Mouse (Mus musculus) intestine, embryonic 14.5 days (tissue): ENCODE measurements around the gene Btbd16. TPM values are rescaled to one million over a fixed set of nuclear protein-coding genes. Genes with fewer than 3 reads are reported as not detected.

Experiments used
- ATAC-seq: fragments of 200-750 bp; cut with Nextera tagmentation; replicated peaks from 2 replicates; pipeline ENCODE4 v1.8.0; 2017; ENCODE audit warnings: low read depth, moderate number of reproducible peaks, moderate TSS enrichment, moderate library complexity; ENCODE audit not compliant: low FRiP score, low TSS enrichment
- DNase-seq: peaks from one replicate; pipeline ENCODE4 v3.0.0-alpha.2; 2018; ENCODE audit warnings: low spot score
- H3K27ac ChIP-seq: fragments of 300-500 bp; sonication (generic); 2 replicates; pipeline ENCODE4 v1.5.1; 2014; ENCODE audit warnings: low read depth, mild to moderate bottlenecking, control low read depth
- H3K27me3 ChIP-seq: fragments of 300-500 bp; sonication (generic); replicated peaks from 2 replicates; pipeline ENCODE4 v1.6.1; 2014; ENCODE audit warnings: low read length, control low read depth; ENCODE audit not compliant: control insufficient read depth, insufficient read depth
- H3K36me3 ChIP-seq: fragments of 300-500 bp; sonication (generic); 2 replicates; pipeline ENCODE4 v1.6.1; 2014; ENCODE audit warnings: low read length, control low read depth; ENCODE audit not compliant: control insufficient read depth, insufficient read depth
- H3K4me1 ChIP-seq: fragments of 300-500 bp; sonication (generic); replicated peaks from 2 replicates; pipeline ENCODE4 v1.6.1; 2014; ENCODE audit warnings: low read length, control low read depth, mixed read lengths; ENCODE audit not compliant: control insufficient read depth, insufficient read depth
- H3K4me2 ChIP-seq: fragments of 300-500 bp; sonication (generic); 2 replicates; pipeline ENCODE4 v1.6.1; 2014; ENCODE audit warnings: low read length
- H3K4me3 ChIP-seq: fragments of 300-500 bp; sonication (generic); 2 replicates; pipeline ENCODE4 v1.5.1; 2014; ENCODE audit warnings: low read depth, low read length, control low read depth, mixed read lengths
- H3K9ac ChIP-seq: fragments of 300-500 bp; sonication (generic); 2 replicates; pipeline ENCODE4 v1.6.1; 2014; ENCODE audit warnings: mild to moderate bottlenecking, low read length
- H3K9me3 ChIP-seq: fragments of 300-500 bp; sonication (generic); 2 replicates; pipeline ENCODE4 v1.6.1; 2016; ENCODE audit warnings: low read length, control low read depth; ENCODE audit not compliant: control insufficient read depth
- WGBS: fragments of 180-500 bp; shearing (Covaris S2); extraction: QIAGEN DNeasy Blood & Tissue Kit; methylation state at CpG from one replicate; pipeline ENCODE4 v1.1.7; 2014; 5-methylcytosine and 5-hydroxymethylcytosine counted together
- polyA plus RNA-seq: library from polyadenylated mRNA; unstranded; fragments of >200 nt; fragmentation: Nextera tagmentation; extraction: Ambion mirVana; gene quantifications from 2 replicates; pipeline ENCODE4 v1.2.1, GENCODE M21; 2014

Gene Btbd16
- polyA plus RNA-seq, 1 experiment from 2014 or later, result 0.07 TPM

DNA sequence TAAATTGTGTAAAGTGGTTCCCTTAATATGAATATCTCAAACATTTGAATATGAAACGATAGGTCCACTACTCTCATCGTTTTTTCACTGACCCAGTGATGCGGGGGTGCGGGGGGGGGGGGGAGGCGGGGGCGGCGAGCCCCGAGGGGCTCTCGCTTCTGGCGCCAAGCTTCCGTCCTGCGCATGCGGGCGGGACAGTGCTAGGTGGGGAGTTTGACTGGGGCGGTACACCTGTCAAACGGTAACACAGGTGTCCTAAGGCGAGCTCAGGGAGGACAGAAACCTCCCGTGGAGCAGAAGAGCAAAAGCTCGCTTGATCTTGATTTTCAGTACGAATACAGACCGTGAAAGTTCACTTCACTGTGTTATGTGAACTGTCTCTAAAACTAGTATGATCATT is 60.4 kb downstream of the Btbd16 start:
- Histone ChIP-seq H3K27me3 (no peaks in the 10 kb centered on the region), H3K4me1 (peaks cover 19% of the 10 kb centered on the region), H3K9ac (no peak overlapping the region), H3K27ac (no peak overlapping the region), H3K36me3 (no peaks in the 10 kb centered on the region), H3K4me2 (no peak overlapping the region), H3K4me3 (no peak overlapping the region), H3K9me3 (no peaks in the 10 kb centered on the region)
- 26% methylated on average over 21 of the region's 21 CpGs for WGBS
- ATAC-seq (peak; percentile 99), DNase-seq (peak; percentile 99)

DNA sequence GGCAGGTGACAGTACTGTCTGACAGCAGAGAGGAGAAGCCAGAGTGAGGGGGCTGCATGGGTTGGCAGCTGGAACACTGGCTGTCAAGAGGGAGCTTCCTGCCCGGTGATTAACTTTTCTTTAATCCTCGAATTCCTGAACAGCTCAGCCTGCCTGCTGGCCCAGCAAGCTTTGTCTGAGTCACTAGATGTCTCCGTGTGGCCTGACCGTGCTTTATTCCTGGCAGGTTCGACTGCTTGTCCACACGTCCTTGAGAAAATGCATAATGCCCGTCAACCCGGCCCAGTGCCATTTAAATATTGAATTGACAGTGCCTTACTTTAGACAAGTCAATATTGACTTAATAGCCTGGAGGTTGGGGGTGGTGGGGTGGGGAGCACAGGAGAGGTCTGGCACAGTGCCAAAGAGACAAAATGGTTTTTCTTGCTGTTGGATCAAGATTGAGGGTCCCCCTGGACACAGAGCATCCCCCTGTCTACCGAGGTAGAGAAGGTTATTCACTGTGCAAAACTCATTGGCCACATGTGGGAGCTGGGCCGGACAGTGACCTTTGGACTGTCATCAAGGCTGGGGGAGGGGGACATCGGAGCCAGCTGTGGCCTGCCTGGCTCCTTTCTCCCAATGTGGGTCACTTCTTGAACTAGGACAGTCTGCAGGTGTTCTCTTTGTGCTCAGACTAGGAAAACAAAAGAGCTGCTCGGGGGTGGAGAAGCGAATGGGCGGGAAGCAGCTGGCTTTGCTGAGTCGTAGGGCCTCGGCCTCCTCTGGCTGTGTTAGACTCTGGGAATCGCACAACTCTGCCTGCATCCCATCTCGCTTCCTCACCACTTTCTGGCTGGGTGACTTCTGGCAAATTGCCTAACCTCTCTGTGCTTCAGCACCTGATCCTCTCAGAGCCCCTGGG is 61.3 kb downstream of the Btbd16 start:
- Histone ChIP-seq H3K4me2 (no peak overlapping the region), H3K9ac (no peak overlapping the region)
- WGBS, result 21% methylated on average over 18 of the region's 18 CpGs

DNA sequence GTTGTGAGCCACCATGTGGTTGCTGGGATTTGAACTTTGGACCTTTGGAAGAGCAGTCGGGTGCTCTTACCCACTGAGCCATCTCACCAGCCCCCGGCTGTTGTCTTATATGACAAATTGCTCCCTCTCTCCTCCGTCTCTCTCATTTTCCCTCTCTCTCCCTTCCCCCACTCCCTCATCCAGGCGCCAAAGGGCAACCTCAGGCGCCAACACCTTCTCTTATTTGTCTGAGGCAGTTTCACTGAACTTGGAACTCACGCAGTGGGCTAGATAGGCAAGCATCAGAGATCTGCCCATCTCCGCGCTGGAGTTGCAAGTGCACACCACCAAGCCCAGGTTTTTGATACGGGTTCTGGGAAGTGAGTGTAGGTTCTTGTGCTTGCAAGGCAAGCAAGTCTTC is 62.2 kb downstream of the Btbd16 start:
- no peak for ATAC-seq
- Histone ChIP-seq H3K27me3 (no peaks in the 10 kb centered on the region), H3K9ac (no peak overlapping the region), H3K27ac (no peak overlapping the region), H3K4me2 (no peak overlapping the region), H3K9me3 (no peaks in the 10 kb centered on the region), H3K4me3 (no peak overlapping the region), H3K36me3 (no peaks in the 10 kb centered on the region), H3K4me1 (peaks cover 19% of the 10 kb centered on the region)
- DNase-seq, result no peak
- 82% methylated on average over 9 of the region's 9 CpGs for WGBS

More for the DNA sequence above, 61.3 kb downstream of the Btbd16 start:
- Histone ChIP-seq H3K9me3 (no peaks in the 10 kb centered on the region), H3K27ac (peak overlapping the region; percentile 57; the same call in 1 of the 2 replicates), H3K4me1 (peaks cover 19% of the 10 kb centered on the region), H3K4me3 (no peak overlapping the region), H3K27me3 (no peaks in the 10 kb centered on the region), H3K36me3 (no peaks in the 10 kb centered on the region)
- peak; percentile 76 for DNase-seq
- 0 out of 2 replicates have a peak, but pooled peaks have one; percentile 20 for ATAC-seq

DNA sequence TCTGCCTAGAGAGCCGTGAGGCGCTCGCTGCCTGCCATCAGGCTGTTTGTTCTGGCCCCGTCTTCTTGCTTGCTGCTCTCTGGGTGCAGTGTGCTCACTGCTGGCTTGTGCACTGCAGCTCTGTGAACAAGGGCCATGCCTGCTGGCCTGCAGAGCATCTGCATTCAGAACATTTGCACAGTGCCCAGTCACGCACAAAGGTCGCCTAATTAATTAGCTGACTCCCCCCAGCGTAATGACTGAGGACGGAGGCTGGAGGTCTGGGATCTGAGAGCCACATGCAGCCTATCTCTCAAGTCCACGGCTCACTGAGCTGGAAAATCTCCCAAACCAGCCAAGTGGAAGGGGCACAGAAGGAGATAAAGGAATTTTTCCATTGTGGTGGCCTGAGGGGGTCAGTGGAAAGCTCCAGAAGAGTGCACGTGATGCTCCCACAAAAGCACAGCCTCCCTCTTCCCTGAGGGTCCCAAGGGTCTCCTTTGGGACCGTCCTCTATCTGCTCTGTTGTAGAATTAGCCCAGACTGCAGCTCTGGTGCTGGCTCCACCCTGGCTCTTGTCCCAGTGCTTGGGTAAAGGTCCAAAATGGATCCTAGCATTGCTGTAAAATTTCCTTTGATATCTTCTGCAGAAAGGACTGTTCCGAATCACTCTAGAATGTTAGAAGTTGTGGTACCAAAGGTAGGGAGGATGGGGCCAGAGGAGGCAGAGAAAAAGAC is 64.2 kb downstream of the Btbd16 start:
- H3K27ac ChIP-seq, result no peak overlapping the region
- no peaks in the 10 kb centered on the region for H3K9me3 ChIP-seq
- DNase-seq (no peak), ATAC-seq (no peak)
- H3K4me3 ChIP-seq, result no peak overlapping the region
- H3K36me3 ChIP-seq, result no peaks in the 10 kb centered on the region
- no peak overlapping the region for H3K4me2 ChIP-seq
- H3K9ac ChIP-seq, result no peak overlapping the region
- no peaks in the 10 kb centered on the region for H3K27me3 ChIP-seq
- 47% methylated on average over 12 of the region's 12 CpGs for WGBS
- peaks cover 19% of the 10 kb centered on the region for H3K4me1 ChIP-seq

DNA sequence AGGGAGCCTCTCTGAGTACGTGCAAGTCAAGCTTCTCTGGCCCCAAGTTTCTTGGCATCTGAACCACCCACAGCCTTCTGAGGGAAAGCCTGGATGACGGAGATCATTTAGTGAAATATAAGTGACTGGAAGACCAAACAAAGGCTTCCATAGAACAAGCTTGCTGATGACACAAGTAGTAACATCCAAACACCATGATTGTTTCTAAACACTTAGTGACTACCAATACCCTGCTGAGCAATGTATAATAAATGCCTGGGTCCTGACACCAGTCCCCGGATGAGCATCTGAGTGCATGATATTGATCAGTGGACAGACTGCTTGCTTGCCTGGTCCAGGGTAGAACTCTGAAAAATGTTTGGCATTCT is 64.8 kb downstream of the Btbd16 start:
- no peak for DNase-seq
- no peak overlapping the region for H3K4me2 ChIP-seq
- peaks cover 19% of the 10 kb centered on the region for H3K4me1 ChIP-seq
- no peak overlapping the region for H3K4me3 ChIP-seq
- H3K9ac ChIP-seq, result no peak overlapping the region
- H3K27me3 ChIP-seq, result no peaks in the 10 kb centered on the region
- no peaks in the 10 kb centered on the region for H3K36me3 ChIP-seq
- WGBS, result 76% methylated on average over 3 of the region's 3 CpGs
- H3K27ac ChIP-seq, result no peak overlapping the region
- H3K9me3 ChIP-seq, result no peaks in the 10 kb centered on the region
- no peak for ATAC-seq

DNA sequence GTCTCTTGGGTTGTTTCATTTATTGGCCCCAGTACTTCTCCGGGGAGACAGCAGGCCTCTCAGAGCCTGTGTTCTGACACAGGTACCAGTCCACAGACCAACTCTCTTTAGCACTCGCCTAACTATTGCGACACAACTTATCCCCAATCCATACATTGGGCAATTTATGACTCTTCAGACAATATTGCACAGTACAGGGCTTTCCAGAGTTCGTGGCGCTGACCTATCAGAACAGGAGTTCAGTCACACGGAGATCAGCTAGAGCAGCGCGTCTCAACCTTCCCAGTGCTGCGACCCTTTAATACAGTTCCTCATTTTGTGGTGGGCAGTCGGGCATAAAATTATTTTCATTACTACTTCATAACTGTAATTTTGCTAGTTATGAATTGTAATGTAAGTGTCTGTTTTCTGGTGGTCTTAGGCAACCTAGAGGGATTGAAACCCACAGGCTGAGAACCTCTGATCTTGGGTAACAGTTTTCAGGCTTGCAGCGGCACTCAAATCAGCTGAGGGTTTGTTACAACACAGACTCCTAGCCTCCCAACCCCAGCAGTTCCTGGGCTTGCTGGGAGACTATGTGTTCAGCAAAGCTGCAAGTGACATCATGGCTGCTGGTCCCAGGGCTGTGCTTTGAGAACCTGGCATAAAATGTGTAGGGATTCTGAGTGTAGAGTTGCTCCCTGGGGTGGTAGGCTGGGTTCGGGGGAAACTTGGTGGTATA is 65.7 kb downstream of the Btbd16 start:
- WGBS, result 86% methylated on average over 12 of the region's 12 CpGs
- ATAC-seq (no peak), DNase-seq (no peak)
- no peaks in the 10 kb centered on the region for H3K36me3 ChIP-seq
- H3K9me3 ChIP-seq, result no peaks in the 10 kb centered on the region
- H3K4me3 ChIP-seq, result no peak overlapping the region
- no peak overlapping the region for H3K27ac ChIP-seq
- no peak overlapping the region for H3K9ac ChIP-seq
- H3K4me2 ChIP-seq, result no peak overlapping the region
- no peaks in the 10 kb centered on the region for H3K27me3 ChIP-seq
- peaks cover 19% of the 10 kb centered on the region for H3K4me1 ChIP-seq

DNA sequence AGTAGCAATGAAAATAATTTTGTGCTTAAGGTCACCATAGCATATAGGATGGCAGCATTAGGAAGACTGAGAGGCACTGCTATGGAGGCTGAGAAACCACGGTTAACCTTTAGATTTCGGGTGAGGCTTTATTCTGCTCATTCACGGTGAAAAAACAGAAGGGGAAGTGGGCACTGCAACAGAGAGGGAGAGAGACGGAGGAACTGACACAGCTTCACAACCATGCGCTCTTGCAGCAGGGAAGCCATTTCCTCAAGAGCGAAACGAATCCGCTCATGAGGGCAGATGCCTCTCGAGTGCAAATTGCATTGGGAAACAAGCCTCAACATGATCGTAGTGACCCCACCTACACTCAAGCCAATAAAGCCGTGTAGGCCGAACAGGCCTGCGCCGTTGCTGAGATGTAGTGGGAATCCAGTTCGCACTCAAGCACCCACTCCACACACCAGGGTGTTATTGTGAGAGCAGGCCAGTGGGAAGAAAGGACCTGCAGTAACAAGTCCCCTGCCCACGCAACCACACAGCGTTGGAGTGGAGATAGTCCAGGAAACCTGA is 73.4 kb downstream of the Btbd16 start:
- no peaks in the 10 kb centered on the region for H3K27me3 ChIP-seq
- no peak overlapping the region for H3K27ac ChIP-seq
- H3K9me3 ChIP-seq, result no peaks in the 10 kb centered on the region
- H3K4me3 ChIP-seq, result no peak overlapping the region
- 88% methylated on average over 17 of the region's 17 CpGs for WGBS
- no peak overlapping the region for H3K9ac ChIP-seq
- no peaks in the 10 kb centered on the region for H3K36me3 ChIP-seq
- ATAC-seq (no peak), DNase-seq (no peak)
- no peaks in the 10 kb centered on the region for H3K4me1 ChIP-seq
- no peak overlapping the region for H3K4me2 ChIP-seq

DNA sequence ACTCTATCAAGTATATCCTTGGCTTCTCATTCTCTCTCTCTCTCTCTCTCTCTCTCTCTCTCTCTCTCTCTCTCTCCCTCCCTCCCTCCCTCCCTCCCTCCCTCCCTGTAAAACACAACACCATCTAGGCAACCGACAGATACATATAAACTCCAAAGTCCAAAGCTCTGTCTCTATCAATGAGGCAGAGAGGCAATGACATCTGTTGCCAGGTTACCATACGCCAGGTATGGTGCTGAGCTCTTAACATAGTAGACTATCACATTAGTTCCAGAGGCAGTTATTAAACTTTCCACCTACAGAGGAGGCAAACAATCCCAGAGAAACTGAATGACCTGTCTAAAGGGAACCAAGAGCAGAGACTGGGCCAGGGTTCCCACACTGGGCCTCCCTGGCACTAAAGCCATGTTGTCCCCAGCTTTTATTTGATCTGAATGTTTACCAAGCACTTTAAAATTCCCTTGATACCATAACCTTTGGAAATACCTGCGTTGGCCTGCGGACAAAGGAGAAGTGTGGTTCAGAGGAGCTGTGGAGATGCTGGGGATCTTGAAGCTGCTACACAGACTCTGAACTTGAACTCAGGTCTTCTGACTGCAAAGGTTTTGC is 80.9 kb downstream of the Btbd16 start:
- no peak overlapping the region for H3K4me2 ChIP-seq
- no peaks in the 10 kb centered on the region for H3K36me3 ChIP-seq
- H3K4me3 ChIP-seq, result no peak overlapping the region
- ATAC-seq, result no peak
- no peaks in the 10 kb centered on the region for H3K9me3 ChIP-seq
- no peaks in the 10 kb centered on the region for H3K4me1 ChIP-seq
- no peak overlapping the region for H3K27ac ChIP-seq
- no peak overlapping the region for H3K9ac ChIP-seq
- DNase-seq, result no peak
- no peaks in the 10 kb centered on the region for H3K27me3 ChIP-seq
- 61% methylated on average over 4 of the region's 4 CpGs for WGBS
